In the genomic region with DNA sequence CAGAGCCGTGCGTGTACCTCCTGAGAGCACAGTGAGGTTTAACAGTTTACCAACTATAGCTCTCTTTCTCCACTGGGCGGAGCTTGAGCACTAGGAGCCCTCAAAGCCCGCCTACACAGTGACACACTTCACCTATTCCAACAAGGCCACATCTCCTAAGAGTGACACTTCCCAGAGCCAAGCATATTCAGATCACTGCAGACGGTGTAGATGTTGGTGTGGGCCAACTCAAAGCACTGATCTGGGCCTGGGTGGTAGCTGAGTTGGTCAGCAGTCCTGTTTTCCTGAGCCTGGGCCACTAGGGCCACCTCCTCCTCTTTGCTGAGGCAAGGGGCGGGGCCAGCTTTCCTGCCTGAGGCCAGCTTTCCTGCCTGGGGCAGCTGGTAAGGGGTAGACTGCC, we compare ENCODE assay signal across 9 mouse cellular contexts. TPM values are rescaled to one million over a fixed set of nuclear protein-coding genes. Genes with fewer than 3 reads are reported as not detected.
A peak's percentile ranks its signal among the peaks of the same experiment; 100 is the strongest.
DNase-seq lines count a peak whose midpoint lies in the region; ATAC-seq lines count a peak whose summit lies in the region.
"Had no signal": no experiment of that assay in that cellular context is flagged by ENCODE, and none has a peak within 500 bp of the region (broad histone marks: within the 10 kb centered on the region; RNA-seq: fewer than 3 reads in every experiment).

No protein-coding gene starts in this region.

- H3K27me3 ChIP-seq in forebrain, embryonic 13.5 days, result no peaks in the 10 kb centered on the region
- no peaks in the 10 kb centered on the region for H3K27me3 ChIP-seq in forebrain, embryonic 10.5 days (ENCODE audit: poor library complexity, severe bottlenecking)
- no peaks in the 10 kb centered on the region for H3K27me3 ChIP-seq in liver, embryonic 15.5 days

- ATAC-seq in forebrain, embryonic 13.5 days, result 0 out of 2 replicates have a peak, but pooled peaks have one; percentile 16
- peak; percentile 43; the same call in 1 of the 2 replicates for ATAC-seq in liver, embryonic 15.5 days (ENCODE audit: insufficient read depth)

- H3K9ac ChIP-seq in forebrain, embryonic 13.5 days, result no peak overlapping the region
- no peak overlapping the region for H3K9ac ChIP-seq in liver, embryonic 15.5 days

- no peak overlapping the region for H3K4me3 ChIP-seq in forebrain, embryonic 13.5 days
- H3K4me3 ChIP-seq in forebrain, embryonic 10.5 days, result no peak overlapping the region
- H3K4me3 ChIP-seq in liver, embryonic 15.5 days (replicated peaks), result no peak overlapping the region

- H3K9me3 ChIP-seq in forebrain, embryonic 13.5 days (replicated peaks), result no peaks in the 10 kb centered on the region
- no peaks in the 10 kb centered on the region for H3K9me3 ChIP-seq in forebrain, embryonic 10.5 days
- no peaks in the 10 kb centered on the region for H3K9me3 ChIP-seq in liver, embryonic 15.5 days (replicated peaks)

- 28% methylated on average over 6 of the region's 6 CpGs for WGBS in forebrain, embryonic 13.5 days
- 35% methylated on average over 6 of the region's 6 CpGs for WGBS in forebrain, embryonic 10.5 days
- 25% methylated on average over 6 of the region's 6 CpGs for WGBS in liver, embryonic 15.5 days (ENCODE audit: insufficient replicate concordance)

- no peak overlapping the region for H3K27ac ChIP-seq in forebrain, embryonic 13.5 days
- H3K27ac ChIP-seq in forebrain, embryonic 10.5 days, result no peak overlapping the region
- H3K27ac ChIP-seq in liver, embryonic 15.5 days (replicated peaks), result no peak overlapping the region

- H3K4me1 ChIP-seq in forebrain, embryonic 13.5 days, result no peaks in the 10 kb centered on the region
- H3K4me1 ChIP-seq in forebrain, embryonic 10.5 days, result peaks cover 6% of the 10 kb centered on the region
- no peaks in the 10 kb centered on the region for H3K4me1 ChIP-seq in liver, embryonic 15.5 days (replicated peaks)

- H3K36me3 ChIP-seq in forebrain, embryonic 13.5 days (ENCODE audit: poor library complexity, severe bottlenecking), result no peaks in the 10 kb centered on the region
- no peaks in the 10 kb centered on the region for H3K36me3 ChIP-seq in forebrain, embryonic 10.5 days (replicated peaks)
- no peaks in the 10 kb centered on the region for H3K36me3 ChIP-seq in liver, embryonic 15.5 days (replicated peaks)

- no peak overlapping the region for H3K4me2 ChIP-seq in forebrain, embryonic 13.5 days
- no peak overlapping the region for H3K4me2 ChIP-seq in liver, embryonic 15.5 days

- DNase-seq in forebrain, embryonic 10.5 days (ENCODE audit: extremely low spot score, low spot score), result no peak
- peak; percentile 18 for DNase-seq in retina, postnatal 1 day
- no peak for DNase-seq in retina, embryonic 14.5 days (ENCODE audit: low spot score)
- DNase-seq in natural killer cell, adult 2 months (ENCODE audit: low spot score in 2 of 2), result no peak
- DNase-seq in right cerebral cortex, adult 18-20 months, result no peak
- no peak for DNase-seq in frontal cortex, postnatal 36 days (ENCODE audit: low spot score in 2 of 2)
- DNase-seq: right cerebral cortex, postnatal 14 days had no signal

RNA-seq across cellular contexts. Expression of gene Thnsl2, which starts 20.2 kb away (rescaled TPM):
- 2.9 and 4.6 TPM in 2 replicates for polyA plus RNA-seq in forebrain, embryonic 13.5 days (2015; fragmentation: Nextera tagmentation; extraction: Ambion mirVana)
- polyA plus RNA-seq in forebrain, embryonic 10.5 days (2016; fragmentation: Nextera tagmentation; extraction: Ambion mirVana), result 4.3 and 4.7 TPM in 2 replicates
- polyA plus RNA-seq in liver, embryonic 15.5 days (2015; fragmentation: Nextera tagmentation; extraction: Ambion mirVana), result 14.2 and 18.4 TPM in 2 replicates

RNA-seq across cellular contexts. Expression of gene Fabp1, which starts 35.2 kb away (rescaled TPM):
- polyA plus RNA-seq in forebrain, embryonic 13.5 days (2015; fragmentation: Nextera tagmentation; extraction: Ambion mirVana), result not detected in 2 replicates
- not detected in 2 replicates for polyA plus RNA-seq in forebrain, embryonic 10.5 days (2016; fragmentation: Nextera tagmentation; extraction: Ambion mirVana)
- 442 and 489 TPM in 2 replicates for polyA plus RNA-seq in liver, embryonic 15.5 days (2015; fragmentation: Nextera tagmentation; extraction: Ambion mirVana)

Comparison
In these comparisons a context has a peak if more than half of its experiments do, and no peak if none do; other contexts are left out.
1. RNA of gene Fabp1, which starts 35.2 kb away (polyA plus RNA-seq): 442 to 489 TPM in liver, embryonic 15.5 days; not detected in forebrain, embryonic 13.5 days and not detected in forebrain, embryonic 10.5 days; every median in the first group is over 100 times any median in the second.